Mouse (Mus musculus): ENCODE measurements around the gene Gzmn. TPM values are rescaled to one million over a fixed set of nuclear protein-coding genes. Genes with fewer than 3 reads are reported as not detected.
"Not testable (repeated sequence)": the region's sequence is repeated elsewhere in the genome, so short reads cannot be mapped to it uniquely, and the experiment has no call there.

The Gzmn gene
- polyA plus RNA-seq (2015; fragmentation: Nextera tagmentation; extraction: Ambion mirVana), result not detected in 2 replicates

GRCm38 (mm10) chr14:56174499-56174898, at the start of gene Gzmn:
Gene Gzmn (minus strand): TSS chr14:56174599.
- Histone ChIP-seq H3K4me3 (replicated peaks) (no peak within 1 kb of the TSS), H3K9me3 (replicated peaks) (no peaks in the 10 kb centered on the region), H3K36me3 (no peaks in the 10 kb centered on the region), H3K4me2 (no peak within 1 kb of the TSS), H3K9ac (replicated peaks) (no peak within 1 kb of the TSS), H3K27me3 (replicated peaks) (no peaks in the 10 kb centered on the region), H3K4me1 (no peaks in the 10 kb centered on the region), H3K27ac (replicated peaks) (no peak within 1 kb of the TSS)
- 96% methylated on average over 5 of the region's 5 CpGs for WGBS
- no peak for ATAC-seq (ENCODE audit: low FRiP score)

GRCm38 (mm10) chr14:56211317-56211716, 36.9 kb upstream of the Gzmn start, which contains the start of gene Gzmf:
Gene Gzmf (minus strand): TSS chr14:56211417.
- Histone ChIP-seq H3K9me3 (replicated peaks) (no peaks in the 10 kb centered on the region), H3K4me2 (no peak within 1 kb of the TSS), H3K4me3 (replicated peaks) (no peak within 1 kb of the TSS), H3K27me3 (replicated peaks) (no peaks in the 10 kb centered on the region), H3K9ac (replicated peaks) (no peak within 1 kb of the TSS), H3K27ac (replicated peaks) (no peak within 1 kb of the TSS), H3K36me3 (no peaks in the 10 kb centered on the region), H3K4me1 (no peaks in the 10 kb centered on the region)
- WGBS, result 89% methylated on average over 4 of the region's 4 CpGs
- no peak for ATAC-seq (ENCODE audit: low FRiP score)

- no peaks in the 10 kb centered on the region for H3K27me3 ChIP-seq (replicated peaks)
- no peak overlapping the region for H3K4me3 ChIP-seq (replicated peaks)
- H3K4me2 ChIP-seq, result no peak overlapping the region
- H3K9ac ChIP-seq (replicated peaks), result no peak overlapping the region
- 85% methylated on average over 1 of the region's 1 CpGs for WGBS
- no peak for ATAC-seq (ENCODE audit: low FRiP score)
- H3K36me3 ChIP-seq, result no peaks in the 10 kb centered on the region
- H3K9me3 ChIP-seq (replicated peaks), result no peaks in the 10 kb centered on the region
- H3K4me1 ChIP-seq, result no peaks in the 10 kb centered on the region
- no peak overlapping the region for H3K27ac ChIP-seq (replicated peaks)
Measured at GRCm38 (mm10) chr14:56205613-56206012, 31.2 kb upstream of the Gzmn start.

- H3K27ac ChIP-seq (replicated peaks); H3K4me2 ChIP-seq; H3K36me3 ChIP-seq; H3K4me1 ChIP-seq; H3K9ac ChIP-seq (replicated peaks); H3K9me3 ChIP-seq (replicated peaks); ATAC-seq (ENCODE audit: low FRiP score); H3K27me3 ChIP-seq (replicated peaks); H3K4me3 ChIP-seq (replicated peaks): not testable (repeated sequence)
- 36% methylated on average over 5 of the region's 5 CpGs for WGBS
Measured at GRCm38 (mm10) chr14:56205021-56205420, 30.6 kb upstream of the Gzmn start.

- Histone ChIP-seq H3K36me3 (no peaks in the 10 kb centered on the region), H3K27me3 (replicated peaks) (no peaks in the 10 kb centered on the region), H3K9me3 (replicated peaks) (no peaks in the 10 kb centered on the region), H3K4me2 (no peak overlapping the region), H3K4me1 (no peaks in the 10 kb centered on the region), H3K9ac (replicated peaks) (no peak overlapping the region), H3K4me3 (replicated peaks) (no peak overlapping the region), H3K27ac (replicated peaks) (no peak overlapping the region)
- ATAC-seq (ENCODE audit: low FRiP score), result no peak
- WGBS, result 21% methylated on average over 2 of the region's 2 CpGs
Measured at GRCm38 (mm10) chr14:56203975-56204374, 29.6 kb upstream of the Gzmn start.

GRCm38 (mm10) chr14:56186946-56187345, 12.5 kb upstream of the Gzmn start:
- H3K4me1 ChIP-seq, result no peaks in the 10 kb centered on the region
- H3K4me2 ChIP-seq, result no peak overlapping the region
- 63% methylated on average over 6 of the region's 6 CpGs for WGBS
- no peak overlapping the region for H3K4me3 ChIP-seq (replicated peaks)
- H3K36me3 ChIP-seq, result no peaks in the 10 kb centered on the region
- H3K9me3 ChIP-seq (replicated peaks), result no peaks in the 10 kb centered on the region
- H3K27me3 ChIP-seq (replicated peaks), result no peaks in the 10 kb centered on the region
- no peak for ATAC-seq (ENCODE audit: low FRiP score)
- no peak overlapping the region for H3K27ac ChIP-seq (replicated peaks)
- no peak overlapping the region for H3K9ac ChIP-seq (replicated peaks)

GRCm38 (mm10) chr14:56186521-56186920, 12.1 kb upstream of the Gzmn start:
- ATAC-seq (ENCODE audit: low FRiP score), result no peak
- 73% methylated on average over 5 of the region's 5 CpGs for WGBS
- no peaks in the 10 kb centered on the region for H3K9me3 ChIP-seq (replicated peaks)

GRCm38 (mm10) chr14:56177651-56178050, 3.3 kb upstream of the Gzmn start:
- not testable (repeated sequence) for ATAC-seq (ENCODE audit: low FRiP score); H3K36me3 ChIP-seq; H3K27me3 ChIP-seq (replicated peaks); H3K4me1 ChIP-seq; H3K4me2 ChIP-seq; H3K9ac ChIP-seq (replicated peaks); H3K9me3 ChIP-seq (replicated peaks); H3K27ac ChIP-seq (replicated peaks); H3K4me3 ChIP-seq (replicated peaks)
- WGBS, result 26% methylated on average over 8 of the region's 8 CpGs

More at GRCm38 (mm10) chr14:56186521-56186920, 12.1 kb upstream of the Gzmn start:
- no peaks in the 10 kb centered on the region for H3K27me3 ChIP-seq (replicated peaks)
- no peaks in the 10 kb centered on the region for H3K36me3 ChIP-seq
- H3K4me1 ChIP-seq, result no peaks in the 10 kb centered on the region
- no peak overlapping the region for H3K4me2 ChIP-seq
- no peak overlapping the region for H3K27ac ChIP-seq (replicated peaks)
- H3K4me3 ChIP-seq (replicated peaks), result no peak overlapping the region
- H3K9ac ChIP-seq (replicated peaks), result no peak overlapping the region

- H3K27ac ChIP-seq (replicated peaks), result no peak overlapping the region
- WGBS, result 97% methylated on average over 6 of the region's 6 CpGs
- no peak overlapping the region for H3K4me3 ChIP-seq (replicated peaks)
- H3K27me3 ChIP-seq (replicated peaks), result no peaks in the 10 kb centered on the region
- H3K36me3 ChIP-seq, result no peaks in the 10 kb centered on the region
- no peak for ATAC-seq (ENCODE audit: low FRiP score)
- no peaks in the 10 kb centered on the region for H3K4me1 ChIP-seq
- no peaks in the 10 kb centered on the region for H3K9me3 ChIP-seq (replicated peaks)
- H3K4me2 ChIP-seq, result no peak overlapping the region
- H3K9ac ChIP-seq (replicated peaks), result no peak overlapping the region
Measured at GRCm38 (mm10) chr14:56173396-56173795, 1.0 kb downstream of the Gzmn start.

- H3K27ac ChIP-seq (replicated peaks), result no peak overlapping the region
- no peaks in the 10 kb centered on the region for H3K36me3 ChIP-seq
- no peaks in the 10 kb centered on the region for H3K9me3 ChIP-seq (replicated peaks)
- ATAC-seq (ENCODE audit: low FRiP score), result no peak
- no peak overlapping the region for H3K4me2 ChIP-seq
- H3K4me1 ChIP-seq, result no peaks in the 10 kb centered on the region
- WGBS, result 94% methylated on average over 5 of the region's 5 CpGs
- no peak overlapping the region for H3K9ac ChIP-seq (replicated peaks)
- H3K4me3 ChIP-seq (replicated peaks), result no peak overlapping the region
- no peaks in the 10 kb centered on the region for H3K27me3 ChIP-seq (replicated peaks)
Measured at GRCm38 (mm10) chr14:56172744-56173143, 1.7 kb downstream of the Gzmn start.

GRCm38 (mm10) chr14:56168009-56168408, 6.4 kb downstream of the Gzmn start:
- no peak overlapping the region for H3K4me3 ChIP-seq (replicated peaks)
- H3K9me3 ChIP-seq (replicated peaks), result no peaks in the 10 kb centered on the region
- H3K36me3 ChIP-seq, result no peaks in the 10 kb centered on the region
- no peak overlapping the region for H3K4me2 ChIP-seq
- H3K27ac ChIP-seq (replicated peaks), result no peak overlapping the region
- WGBS, result 90% methylated on average over 6 of the region's 6 CpGs
- ATAC-seq (ENCODE audit: low FRiP score), result no peak
- H3K4me1 ChIP-seq, result no peaks in the 10 kb centered on the region
- no peak overlapping the region for H3K9ac ChIP-seq (replicated peaks)
- H3K27me3 ChIP-seq (replicated peaks), result no peaks in the 10 kb centered on the region

- ATAC-seq (ENCODE audit: low FRiP score), result no peak
- Histone ChIP-seq H3K4me3 (replicated peaks) (no peak overlapping the region), H3K4me2 (no peak overlapping the region), H3K36me3 (no peaks in the 10 kb centered on the region), H3K4me1 (no peaks in the 10 kb centered on the region), H3K9ac (replicated peaks) (no peak overlapping the region), H3K27me3 (replicated peaks) (no peaks in the 10 kb centered on the region), H3K9me3 (replicated peaks) (no peaks in the 10 kb centered on the region), H3K27ac (replicated peaks) (no peak overlapping the region)
- 79% methylated on average over 2 of the region's 2 CpGs for WGBS
Measured at GRCm38 (mm10) chr14:56162109-56162508, 12.3 kb downstream of the Gzmn start.

GRCm38 (mm10) chr14:56159479-56159878, 14.9 kb downstream of the Gzmn start, which contains the start of gene Gzmg:
Gene Gzmg (minus strand): TSS chr14:56159579.
- H3K9me3 ChIP-seq (replicated peaks); H3K4me1 ChIP-seq; H3K9ac ChIP-seq (replicated peaks); H3K4me3 ChIP-seq (replicated peaks); H3K27me3 ChIP-seq (replicated peaks); H3K27ac ChIP-seq (replicated peaks); ATAC-seq (ENCODE audit: low FRiP score); H3K4me2 ChIP-seq; H3K36me3 ChIP-seq: not testable (repeated sequence)
- 88% methylated on average over 2 of the region's 2 CpGs for WGBS

Measured in neural tube, embryonic 15.5 days (tissue).